Mouse (Mus musculus): Measurements from ENCODE around the gene Nktr. TPM values are rescaled to one million over a fixed set of nuclear protein-coding genes. Genes with fewer than 3 reads are reported as not detected.
A peak's percentile ranks its signal among the peaks of the same experiment; 100 is the strongest.

The Nktr gene
- 82.4 and 84.1 TPM in 2 replicates for polyA plus RNA-seq (2015; fragmentation: Nextera tagmentation; extraction: Ambion mirVana)

- peak; percentile 100 for ATAC-seq (ENCODE audit: low FRiP score, low read depth)
- Histone ChIP-seq H3K4me3 (peak within 1 kb of the TSS; percentile 88), H3K9me3 (no peaks in the 10 kb centered on the region), H3K27ac (peak within 1 kb of the TSS; percentile 94), H3K9ac (peak within 1 kb of the TSS; percentile 94), H3K36me3 (peaks cover under 1% of the 10 kb centered on the region; the same call in 1 of the 2 replicates), H3K27me3 (no peaks in the 10 kb centered on the region), H3K4me1 (peaks cover 16% of the 10 kb centered on the region), H3K4me2 (replicated peaks) (peak within 1 kb of the TSS; percentile 86)
- under 1% methylated on average over 54 of the region's 61 CpGs for WGBS
Measured at GRCm38 (mm10) chr9:121718792-121719318, at the start of gene Nktr. TSS of gene Nktr (plus strand) at chr9:121719169.

GRCm38 (mm10) chr9:121669348-121669791 is 49.6 kb upstream of the Nktr start:
- H3K4me3 ChIP-seq: peak overlapping the region; percentile 35
- peak overlapping the region; percentile 53 for H3K9ac ChIP-seq
- under 1% methylated on average over 28 of the region's 28 CpGs for WGBS
- H3K36me3 ChIP-seq: no peaks in the 10 kb centered on the region
- H3K27me3 ChIP-seq: peaks cover 52% of the 10 kb centered on the region
- peaks cover 28% of the 10 kb centered on the region for H3K4me1 ChIP-seq
- H3K9me3 ChIP-seq: no peaks in the 10 kb centered on the region
- peak; percentile 69; the same call in 1 of the 2 replicates for ATAC-seq (ENCODE audit: low FRiP score, low read depth)
- peak overlapping the region; percentile 64 for H3K4me2 ChIP-seq (replicated peaks)
- no peak overlapping the region for H3K27ac ChIP-seq

GRCm38 (mm10) chr9:121671300-121671699 is 47.7 kb upstream of the Nktr start:
- no peak for ATAC-seq (ENCODE audit: low FRiP score, low read depth)
- H3K9me3 ChIP-seq: no peaks in the 10 kb centered on the region
- H3K27me3 ChIP-seq: peaks cover 44% of the 10 kb centered on the region
- 27% methylated on average over 7 of the region's 7 CpGs for WGBS
- no peaks in the 10 kb centered on the region for H3K36me3 ChIP-seq
- H3K27ac ChIP-seq: no peak overlapping the region
- H3K4me3 ChIP-seq: no peak overlapping the region
- H3K4me2 ChIP-seq (replicated peaks): no peak overlapping the region
- no peak overlapping the region for H3K9ac ChIP-seq
- H3K4me1 ChIP-seq: peaks cover 28% of the 10 kb centered on the region

- Histone ChIP-seq H3K4me3 (no peak overlapping the region), H3K4me2 (replicated peaks) (no peak overlapping the region), H3K36me3 (no peaks in the 10 kb centered on the region), H3K27me3 (peaks cover 39% of the 10 kb centered on the region), H3K9ac (no peak overlapping the region), H3K4me1 (peaks cover 21% of the 10 kb centered on the region), H3K27ac (no peak overlapping the region), H3K9me3 (no peaks in the 10 kb centered on the region)
- 37% methylated on average over 5 of the region's 5 CpGs for WGBS
- ATAC-seq (ENCODE audit: low FRiP score, low read depth): no peak
Measured at GRCm38 (mm10) chr9:121672311-121672710, 46.7 kb upstream of the Nktr start.

- Histone ChIP-seq H3K4me3 (no peak overlapping the region), H3K36me3 (no peaks in the 10 kb centered on the region), H3K9ac (no peak overlapping the region; the same call in 1 of the 2 replicates), H3K27me3 (peaks cover 25% of the 10 kb centered on the region), H3K27ac (no peak overlapping the region), H3K4me2 (replicated peaks) (no peak overlapping the region), H3K9me3 (no peaks in the 10 kb centered on the region), H3K4me1 (peaks cover 21% of the 10 kb centered on the region)
- no peak for ATAC-seq (ENCODE audit: low FRiP score, low read depth)
- 69% methylated on average over 5 of the region's 5 CpGs for WGBS
Measured at GRCm38 (mm10) chr9:121673716-121674115, 45.3 kb upstream of the Nktr start.

- no peak for ATAC-seq (ENCODE audit: low FRiP score, low read depth)
- no peak overlapping the region for H3K9ac ChIP-seq
- 87% methylated on average over 9 of the region's 9 CpGs for WGBS
Measured at GRCm38 (mm10) chr9:121675011-121675410, 44.0 kb upstream of the Nktr start.

GRCm38 (mm10) chr9:121675556-121675955 is 43.4 kb upstream of the Nktr start:
- Histone ChIP-seq H3K9me3 (no peaks in the 10 kb centered on the region), H3K27me3 (peaks cover 6% of the 10 kb centered on the region), H3K27ac (no peak overlapping the region), H3K9ac (no peak overlapping the region), H3K4me2 (replicated peaks) (no peak overlapping the region), H3K4me1 (peaks cover 10% of the 10 kb centered on the region), H3K4me3 (no peak overlapping the region), H3K36me3 (no peaks in the 10 kb centered on the region)
- WGBS: 80% methylated on average over 2 of the region's 2 CpGs
- ATAC-seq (ENCODE audit: low FRiP score, low read depth): no peak

More at GRCm38 (mm10) chr9:121675011-121675410, 44.0 kb upstream of the Nktr start:
- H3K36me3 ChIP-seq: no peaks in the 10 kb centered on the region
- H3K4me1 ChIP-seq: peaks cover 11% of the 10 kb centered on the region
- no peak overlapping the region for H3K27ac ChIP-seq
- H3K4me2 ChIP-seq (replicated peaks): no peak overlapping the region
- peaks cover 12% of the 10 kb centered on the region for H3K27me3 ChIP-seq
- no peaks in the 10 kb centered on the region for H3K9me3 ChIP-seq
- no peak overlapping the region for H3K4me3 ChIP-seq

GRCm38 (mm10) chr9:121677069-121677468 is 41.9 kb upstream of the Nktr start:
- Histone ChIP-seq H3K4me3 (no peak overlapping the region), H3K4me1 (peaks cover 8% of the 10 kb centered on the region), H3K36me3 (0 out of 2 replicates have a peak, but pooled peaks cover 3% of the 10 kb centered on the region), H3K27me3 (no peaks in the 10 kb centered on the region), H3K9me3 (no peaks in the 10 kb centered on the region), H3K4me2 (replicated peaks) (no peak overlapping the region), H3K9ac (no peak overlapping the region), H3K27ac (no peak overlapping the region)
- no peak for ATAC-seq (ENCODE audit: low FRiP score, low read depth)
- WGBS: 60% methylated on average over 4 of the region's 4 CpGs

- H3K9ac ChIP-seq: no peak overlapping the region
- H3K27ac ChIP-seq: no peak overlapping the region
- no peaks in the 10 kb centered on the region for H3K27me3 ChIP-seq
- H3K9me3 ChIP-seq: no peaks in the 10 kb centered on the region
- no peak overlapping the region for H3K4me3 ChIP-seq
- WGBS: 65% methylated on average over 8 of the region's 8 CpGs
- H3K36me3 ChIP-seq: peaks cover 7% of the 10 kb centered on the region; the same call in 1 of the 2 replicates
- H3K4me1 ChIP-seq: peaks cover 4% of the 10 kb centered on the region
- ATAC-seq (ENCODE audit: low FRiP score, low read depth): no peak
- no peak overlapping the region for H3K4me2 ChIP-seq (replicated peaks)
Measured at GRCm38 (mm10) chr9:121677476-121677875, 41.5 kb upstream of the Nktr start.

- Histone ChIP-seq H3K27me3 (no peaks in the 10 kb centered on the region), H3K9me3 (no peaks in the 10 kb centered on the region), H3K4me2 (replicated peaks) (no peak overlapping the region), H3K36me3 (peaks cover 23% of the 10 kb centered on the region), H3K4me1 (no peaks in the 10 kb centered on the region), H3K4me3 (no peak overlapping the region), H3K27ac (no peak overlapping the region), H3K9ac (no peak overlapping the region)
- WGBS: 20% methylated on average over 6 of the region's 6 CpGs
- peak; percentile 83 for ATAC-seq (ENCODE audit: low FRiP score, low read depth)
Measured at GRCm38 (mm10) chr9:121679549-121679948, 39.4 kb upstream of the Nktr start.

- Histone ChIP-seq H3K4me3 (no peak overlapping the region), H3K4me1 (no peaks in the 10 kb centered on the region), H3K4me2 (replicated peaks) (no peak overlapping the region), H3K9me3 (no peaks in the 10 kb centered on the region), H3K9ac (no peak overlapping the region), H3K27me3 (no peaks in the 10 kb centered on the region), H3K36me3 (peaks cover 36% of the 10 kb centered on the region), H3K27ac (no peak overlapping the region)
- 67% methylated on average over 8 of the region's 8 CpGs for WGBS
- ATAC-seq (ENCODE audit: low FRiP score, low read depth): no peak
Measured at GRCm38 (mm10) chr9:121681191-121681590, 37.8 kb upstream of the Nktr start.

GRCm38 (mm10) chr9:121682037-121682680 is 36.8 kb upstream of the Nktr start:
- Histone ChIP-seq H3K27me3 (no peaks in the 10 kb centered on the region), H3K4me3 (no peak overlapping the region), H3K27ac (no peak overlapping the region), H3K9ac (no peak overlapping the region; the same call in 1 of the 2 replicates), H3K4me1 (no peaks in the 10 kb centered on the region), H3K9me3 (no peaks in the 10 kb centered on the region), H3K4me2 (replicated peaks) (no peak overlapping the region), H3K36me3 (peaks cover 38% of the 10 kb centered on the region)
- ATAC-seq (ENCODE audit: low FRiP score, low read depth): no peak
- WGBS: 72% methylated on average over 18 of the region's 18 CpGs

Data from limb, embryonic 13.5 days (tissue).